Mouse (Mus musculus) large intestine, adult 2 months (tissue): ENCODE results near the gene Grb2. TPM values are rescaled to one million over a fixed set of nuclear protein-coding genes. Genes with fewer than 3 reads are reported as not detected.

Experiments
- polyA plus RNA-seq: library from polyadenylated mRNA; depleted of rRNA; stranded (reverse); fragments of >200 nt; gene quantifications from 2 replicates; pipeline ENCODE4 v1.2.3, GENCODE M21; 2012; rRNA removed

Grb2 gene
- polyA plus RNA-seq, 1 experiment = 43.6 TPM

Other genes starting within 250 kb of the Grb2 start
- 74.5 and 172 TPM in 2 replicates for gene Slc16a5, start 246.1 kb downstream of the Grb2 start, polyA plus RNA-seq
- 8.0 and 9.7 TPM in 2 replicates for gene Armc7, start 232.9 kb downstream of the Grb2 start, polyA plus RNA-seq
- 144 and 157 TPM in 2 replicates for gene Nt5c, start 216.7 kb downstream of the Grb2 start, polyA plus RNA-seq
- 503 and 505 TPM in 2 replicates for gene Jpt1, start 194.2 kb downstream of the Grb2 start, polyA plus RNA-seq
- 45.3 and 50.3 TPM in 2 replicates for gene Sumo2, start 172.3 kb downstream of the Grb2 start, polyA plus RNA-seq
- gene Nup85, start 144.2 kb downstream of the Grb2 start, polyA plus RNA-seq = 53.3 and 56.6 TPM in 2 replicates
- 31.4 and 33.2 TPM in 2 replicates for gene Mrps7, start 104.7 kb downstream of the Grb2 start, polyA plus RNA-seq
- 16.2 and 20.9 TPM in 2 replicates for gene Gga3, start 104.5 kb downstream of the Grb2 start, polyA plus RNA-seq
- gene Mif4gd, start 95.6 kb downstream of the Grb2 start, polyA plus RNA-seq = 112 and 114 TPM in 2 replicates
- gene Slc25a19, start 80.3 kb downstream of the Grb2 start, polyA plus RNA-seq = 30.4 and 36.8 TPM in 2 replicates
- 57.9 and 85.8 TPM in 2 replicates for gene Tmem94, start 56.8 kb upstream of the Grb2 start, polyA plus RNA-seq
- gene Caskin2, start 105.0 kb upstream of the Grb2 start, polyA plus RNA-seq = 31.3 and 42.0 TPM in 2 replicates
- gene Tsen54, start 106.1 kb upstream of the Grb2 start, polyA plus RNA-seq = 31.4 and 31.5 TPM in 2 replicates
- 191 and 194 TPM in 2 replicates for gene Llgl2, start 115.5 kb upstream of the Grb2 start, polyA plus RNA-seq
- 696 and 883 TPM in 2 replicates for gene Myo15b, start 149.8 kb upstream of the Grb2 start, polyA plus RNA-seq
- gene Smim5, start 191.4 kb upstream of the Grb2 start, polyA plus RNA-seq = 4.9 and 6.3 TPM in 2 replicates
- 37.5 and 45.5 TPM in 2 replicates for gene Smim6, start 203.4 kb upstream of the Grb2 start, polyA plus RNA-seq
- 17.3 and 20.7 TPM in 2 replicates for gene Sap30bp, start 224.7 kb upstream of the Grb2 start, polyA plus RNA-seq
- gene Recql5, start 224.9 kb upstream of the Grb2 start, polyA plus RNA-seq = 16.0 and 16.5 TPM in 2 replicates